Mouse (Mus musculus) hindlimb bud, embryonic 11.5 days (tissue): ENCODE measurements at regions not wholly inside any gene's neighbourhood (a gene's known extent, or its start where the extent isn't known, plus 50 kb on each side); places are given as distances from the start of the nearest gene placed in this dataset.
A peak's percentile ranks its signal among the peaks of the same experiment; 100 is the strongest.

Experiments
- DNase-seq: peaks from one replicate; pipeline ENCODE4 v3.0.0-alpha.2; 2012; ENCODE audit warnings: low read depth, low spot score; ENCODE audit errors: extremely low spot score

- no peak for DNase-seq
Observed at GRCm38 (mm10) chr4:70160525-70161224, 249.6 kb downstream of the Cdk5rap2 start.

GRCm38 (mm10) chr4:70160062-70160461 lies 250.2 kb downstream of the Cdk5rap2 start:
- no peak for DNase-seq

GRCm38 (mm10) chr4:70153179-70153578 lies 257.1 kb downstream of the Cdk5rap2 start:
- peak; percentile 24 for DNase-seq

- no peak for DNase-seq
Observed at GRCm38 (mm10) chr4:70109011-70109410, 301.2 kb downstream of the Cdk5rap2 start.

GRCm38 (mm10) chr4:70105776-70106175 lies 304.5 kb downstream of the Cdk5rap2 start:
- no peak for DNase-seq

- no peak for DNase-seq
Observed at GRCm38 (mm10) chr4:70097353-70097752, 312.9 kb downstream of the Cdk5rap2 start.

- DNase-seq: no peak
Observed at GRCm38 (mm10) chr4:70078206-70078605, 332.0 kb downstream of the Cdk5rap2 start.

- no peak for DNase-seq
Observed at GRCm38 (mm10) chr4:70062516-70062915, 347.7 kb downstream of the Cdk5rap2 start.

GRCm38 (mm10) chr4:70058831-70059544 lies 351.3 kb downstream of the Cdk5rap2 start:
- DNase-seq: no peak

GRCm38 (mm10) chr4:70053136-70053535 lies 357.1 kb downstream of the Cdk5rap2 start:
- no peak for DNase-seq

GRCm38 (mm10) chr4:70038241-70038640 lies 372.0 kb downstream of the Cdk5rap2 start:
- DNase-seq: no peak

- DNase-seq: no peak
Observed at GRCm38 (mm10) chr4:70035912-70036311, 374.3 kb downstream of the Cdk5rap2 start.

GRCm38 (mm10) chr4:70032497-70032896 lies 377.7 kb downstream of the Cdk5rap2 start:
- DNase-seq: no peak

GRCm38 (mm10) chr4:70026848-70027247 lies 383.4 kb downstream of the Cdk5rap2 start:
- no peak for DNase-seq

GRCm38 (mm10) chr4:70024838-70025376 lies 385.3 kb downstream of the Cdk5rap2 start:
- DNase-seq: no peak

GRCm38 (mm10) chr4:70020905-70021470 lies 389.3 kb downstream of the Cdk5rap2 start:
- no peak for DNase-seq

- no peak for DNase-seq
Observed at GRCm38 (mm10) chr4:70012220-70012580, 398.0 kb downstream of the Cdk5rap2 start.

GRCm38 (mm10) chr4:70011491-70012219 lies 398.6 kb downstream of the Cdk5rap2 start:
- no peak for DNase-seq

- DNase-seq: no peak
Observed at GRCm38 (mm10) chr4:70010466-70010865, 399.8 kb downstream of the Cdk5rap2 start.

- no peak for DNase-seq
Observed at GRCm38 (mm10) chr4:70004966-70005365, 405.3 kb downstream of the Cdk5rap2 start.

GRCm38 (mm10) chr4:69993226-69993625 lies 417.0 kb downstream of the Cdk5rap2 start:
- no peak for DNase-seq
